Mouse (Mus musculus) C2C12 (cell line): ENCODE measurements around the gene Nfib.

Experiments
- CEBPB ChIP-seq: IDR thresholded peaks from one replicate; pipeline ENCODE4 v1.6.1; 2011; ENCODE audit warnings: low read depth, mild to moderate bottlenecking, control low read depth, moderate library complexity
- CTCF ChIP-seq: IDR thresholded peaks from one replicate; pipeline ENCODE4 v1.5.1; 2011; ENCODE audit not compliant: control insufficient read depth, insufficient read depth, insufficient read length
- FOSL1 ChIP-seq: IDR thresholded peaks from one replicate; pipeline ENCODE4 v1.8.0; 2011; ENCODE audit warnings: mild to moderate bottlenecking, low read length; ENCODE audit not compliant: poor library complexity, insufficient read depth, severe bottlenecking
- MAX ChIP-seq: IDR thresholded peaks from one replicate; pipeline ENCODE4 v1.6.1; 2011; ENCODE audit warnings: mild to moderate bottlenecking, control low read depth
- MYOG ChIP-seq: IDR thresholded peaks from one replicate; pipeline ENCODE4 v1.6.1; 2011; ENCODE audit not compliant: control insufficient read depth, insufficient read length; ENCODE audit errors: extremely low read depth
- USF1 ChIP-seq: IDR thresholded peaks from one replicate; pipeline ENCODE4 v1.6.1; 2011; ENCODE audit warnings: low read depth, mild to moderate bottlenecking, control low read depth, moderate library complexity

- TF ChIP-seq CTCF (no peak), CEBPB (no peak), USF1 (no peak), MAX (no peak), FOSL1 (no peak), MYOG (no peak)
These were observed 242.3 kb downstream of the Nfib start for GRCm38 (mm10) chr4:82463189-82463715.
